Mouse (Mus musculus): ENCODE data around the gene Emilin1. TPM values are rescaled to one million over a fixed set of nuclear protein-coding genes. Genes with fewer than 3 reads are reported as not detected.

The Emilin1 gene
- polyA plus RNA-seq (2015; fragmentation: Nextera tagmentation; extraction: Ambion mirVana) = 59.3 and 67.0 TPM in 2 replicates

GRCm38 (mm10) chr5:30913060-30913841 lies at the start of gene Emilin1:
Gene Emilin1 (plus strand): TSS chr5:30913402.

GRCm38 (mm10) chr5:30867712-30868111 lies 45.5 kb upstream of the Emilin1 start, which contains the start of gene Tmem214:
Gene Tmem214 (plus strand): TSS chr5:30868012.

GRCm38 (mm10) chr5:30888337-30889087 lies 24.7 kb upstream of the Emilin1 start, which contains the start of gene Agbl5:
Gene Agbl5 (plus strand): TSS chr5:30888694.

GRCm38 (mm10) chr5:30907413-30908059 lies 5.7 kb upstream of the Emilin1 start, which contains the start of gene Ost4:
Gene Ost4 (minus strand): TSS chr5:30907788.

GRCm38 (mm10) chr5:30921256-30922033 lies 8.2 kb downstream of the Emilin1 start, which contains the start of gene Khk:
Gene Khk (plus strand): TSS chr5:30921431.

GRCm38 (mm10) chr5:30944956-30945781 lies 32.0 kb downstream of the Emilin1 start, which contains the start of gene Cgref1:
Gene Cgref1 (minus strand): TSS chr5:30945591.

GRCm38 (mm10) chr5:30959966-30960501 lies 46.8 kb downstream of the Emilin1 start, which contains the start of gene Preb:
Gene Preb (minus strand): TSS chr5:30960361.

GRCm38 (mm10) chr5:30968416-30968815 lies 55.2 kb downstream of the Emilin1 start, which contains the start of gene Tcf23:
Gene Tcf23 (plus strand): TSS chr5:30968662.

Other genes starting within 250 kb of the Emilin1 start
- 65.3 and 69.9 TPM in 2 replicates for gene Cenpa, start 246.6 kb upstream of the Emilin1 start, polyA plus RNA-seq (2015; fragmentation: Nextera tagmentation; extraction: Ambion mirVana)
- gene Dpysl5, start 201.8 kb upstream of the Emilin1 start, polyA plus RNA-seq (2015; fragmentation: Nextera tagmentation; extraction: Ambion mirVana) = 3.2 and 3.3 TPM in 2 replicates
- 54.6 and 55.1 TPM in 2 replicates for gene Mapre3, start 98.8 kb upstream of the Emilin1 start, polyA plus RNA-seq (2015; fragmentation: Nextera tagmentation; extraction: Ambion mirVana)
- gene Tmem214, start 45.4 kb upstream of the Emilin1 start, polyA plus RNA-seq (2015; fragmentation: Nextera tagmentation; extraction: Ambion mirVana) = 46.0 and 49.8 TPM in 2 replicates
- gene Agbl5, start 24.7 kb upstream of the Emilin1 start, polyA plus RNA-seq (2015; fragmentation: Nextera tagmentation; extraction: Ambion mirVana) = 2.7 and 3.9 TPM in 2 replicates
- gene Ost4, start 5.6 kb upstream of the Emilin1 start, polyA plus RNA-seq (2015; fragmentation: Nextera tagmentation; extraction: Ambion mirVana) = 291 and 336 TPM in 2 replicates
- gene Khk, start 8.0 kb downstream of the Emilin1 start, polyA plus RNA-seq (2015; fragmentation: Nextera tagmentation; extraction: Ambion mirVana) = 32.8 and 34.8 TPM in 2 replicates
- 18.3 and 20.6 TPM in 2 replicates for gene Cgref1, start 32.2 kb downstream of the Emilin1 start, polyA plus RNA-seq (2015; fragmentation: Nextera tagmentation; extraction: Ambion mirVana)
- 84.0 and 85.7 TPM in 2 replicates for gene Preb, start 47.0 kb downstream of the Emilin1 start, polyA plus RNA-seq (2015; fragmentation: Nextera tagmentation; extraction: Ambion mirVana)
- 0.07 TPM in 1 of 2 replicates, not detected in the other for gene Tcf23, start 55.3 kb downstream of the Emilin1 start, polyA plus RNA-seq (2015; fragmentation: Nextera tagmentation; extraction: Ambion mirVana)
- 262 and 282 TPM in 2 replicates for gene Atraid, start 134.9 kb downstream of the Emilin1 start, polyA plus RNA-seq (2015; fragmentation: Nextera tagmentation; extraction: Ambion mirVana)
- gene Slc5a6, start 135.5 kb downstream of the Emilin1 start, polyA plus RNA-seq (2015; fragmentation: Nextera tagmentation; extraction: Ambion mirVana) = 10.1 and 11.2 TPM in 2 replicates
- gene Cad, start 141.4 kb downstream of the Emilin1 start, polyA plus RNA-seq (2015; fragmentation: Nextera tagmentation; extraction: Ambion mirVana) = 6.1 and 6.4 TPM in 2 replicates
- not detected in 2 replicates for gene Dnajc5g, start 192.9 kb downstream of the Emilin1 start, polyA plus RNA-seq (2015; fragmentation: Nextera tagmentation; extraction: Ambion mirVana)
- 0.08 TPM in 1 of 2 replicates, not detected in the other for gene Slc30a3, start 194.8 kb downstream of the Emilin1 start, polyA plus RNA-seq (2015; fragmentation: Nextera tagmentation; extraction: Ambion mirVana)
- 210 and 232 TPM in 2 replicates for gene Trim54, start 203.3 kb downstream of the Emilin1 start, polyA plus RNA-seq (2015; fragmentation: Nextera tagmentation; extraction: Ambion mirVana)
- 1.1 TPM in 2 replicates for gene Ucn, start 225.4 kb downstream of the Emilin1 start, polyA plus RNA-seq (2015; fragmentation: Nextera tagmentation; extraction: Ambion mirVana)
- 62.8 and 67.1 TPM in 2 replicates for gene Mpv17, start 240.8 kb downstream of the Emilin1 start, polyA plus RNA-seq (2015; fragmentation: Nextera tagmentation; extraction: Ambion mirVana)